Mouse (Mus musculus) limb, embryonic 11.5 days (tissue): ENCODE data around the gene Rsu1. TPM values are rescaled to one million over a fixed set of nuclear protein-coding genes. Genes with fewer than 3 reads are reported as not detected.
A peak's percentile ranks its signal among the peaks of the same experiment; 100 is the strongest.

ENCODE experiments used
- ATAC-seq: fragments of 200-750 bp; cut with Nextera tagmentation; 2 replicates; pipeline ENCODE4 v1.8.0; 2017; ENCODE audit warnings: low read depth; ENCODE audit not compliant: insufficient number of reproducible peaks, low FRiP score, low TSS enrichment
- DNase-seq: peaks from one replicate; pipeline ENCODE4 v3.0.0-alpha.2; 2015; ENCODE audit warnings: low spot score
- H3K27ac ChIP-seq: fragments of 300-500 bp; sonication (generic); replicated peaks from 2 replicates; pipeline ENCODE4 v1.5.1; 2014; ENCODE audit warnings: low read depth, mild to moderate bottlenecking, low read length
- H3K27me3 ChIP-seq: fragments of 300-500 bp; sonication (generic); 2 replicates; pipeline ENCODE4 v1.6.1; 2014; ENCODE audit warnings: mild to moderate bottlenecking, low read length, mixed read lengths; ENCODE audit not compliant: control insufficient read depth, insufficient read depth
- H3K36me3 ChIP-seq: fragments of 300-500 bp; sonication (generic); 2 replicates; pipeline ENCODE4 v1.6.1; 2014; ENCODE audit warnings: mild to moderate bottlenecking, low read length, moderate library complexity, mixed read lengths; ENCODE audit not compliant: control insufficient read depth, insufficient read depth
- H3K4me1 ChIP-seq: fragments of 300-500 bp; sonication (generic); 2 replicates; pipeline ENCODE4 v1.6.1; 2014; ENCODE audit warnings: low read length, mixed read lengths; ENCODE audit not compliant: control insufficient read depth, insufficient read depth
- H3K4me2 ChIP-seq: fragments of 300-500 bp; sonication (generic); 2 replicates; pipeline ENCODE4 v1.6.1; 2014; ENCODE audit warnings: low read depth, mild to moderate bottlenecking, moderate library complexity; ENCODE audit not compliant: severe bottlenecking
- H3K4me3 ChIP-seq: fragments of 300-500 bp; sonication (generic); 2 replicates; pipeline ENCODE4 v1.5.1; 2014; ENCODE audit warnings: low read depth, low read length
- H3K9ac ChIP-seq: fragments of 300-500 bp; sonication (generic); 2 replicates; pipeline ENCODE4 v1.6.1; 2014; ENCODE audit warnings: mild to moderate bottlenecking, low read length
- H3K9me3 ChIP-seq: fragments of 300-500 bp; sonication (generic); 2 replicates; pipeline ENCODE4 v1.6.1; 2016; ENCODE audit warnings: low read length; ENCODE audit not compliant: control insufficient read depth
- WGBS: fragments of 180-500 bp; shearing (Covaris S2); extraction: QIAGEN DNeasy Blood & Tissue Kit; methylation state at CpG from one replicate; pipeline ENCODE4 v1.1.7; 2014; 5-methylcytosine and 5-hydroxymethylcytosine counted together
- polyA plus RNA-seq: library from polyadenylated mRNA; unstranded; fragments of >200 nt; fragmentation: Nextera tagmentation; extraction: Ambion mirVana; gene quantifications from 2 replicates; pipeline ENCODE4 v1.2.1, GENCODE M21; 2014

The Rsu1 gene
- polyA plus RNA-seq, 1 experiment from 2014 or later: 98.8 TPM

DNA sequence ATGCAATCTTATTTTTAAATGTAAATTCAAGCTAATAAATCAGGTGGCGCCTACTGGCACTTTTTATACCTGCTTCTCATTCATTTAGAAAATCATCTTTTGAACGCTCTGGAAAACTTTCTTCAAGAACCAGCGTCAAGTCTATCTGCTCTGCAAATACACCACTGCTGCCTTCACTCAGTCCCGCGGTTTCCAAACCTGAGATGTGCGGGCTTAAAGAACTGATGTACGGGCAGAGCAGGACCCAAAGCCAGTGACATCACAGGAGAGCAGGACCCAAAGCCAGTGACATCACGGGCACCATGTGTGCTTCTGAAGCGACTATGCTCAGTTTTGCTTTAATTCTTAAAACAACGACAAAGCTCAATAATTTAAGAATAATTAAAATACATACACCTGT, 36.4 kb downstream of the Rsu1 start:
- H3K27ac ChIP-seq: no peak overlapping the region
- H3K27me3 ChIP-seq: no peaks in the 10 kb centered on the region
- no peak overlapping the region for H3K4me3 ChIP-seq
- no peak for ATAC-seq
- no peak overlapping the region for H3K4me2 ChIP-seq
- DNase-seq: no peak
- H3K4me1 ChIP-seq: peaks cover 12% of the 10 kb centered on the region
- 88% methylated on average over 10 of the region's 10 CpGs for WGBS
- no peak overlapping the region for H3K9ac ChIP-seq
- H3K9me3 ChIP-seq: no peaks in the 10 kb centered on the region
- no peaks in the 10 kb centered on the region for H3K36me3 ChIP-seq

DNA sequence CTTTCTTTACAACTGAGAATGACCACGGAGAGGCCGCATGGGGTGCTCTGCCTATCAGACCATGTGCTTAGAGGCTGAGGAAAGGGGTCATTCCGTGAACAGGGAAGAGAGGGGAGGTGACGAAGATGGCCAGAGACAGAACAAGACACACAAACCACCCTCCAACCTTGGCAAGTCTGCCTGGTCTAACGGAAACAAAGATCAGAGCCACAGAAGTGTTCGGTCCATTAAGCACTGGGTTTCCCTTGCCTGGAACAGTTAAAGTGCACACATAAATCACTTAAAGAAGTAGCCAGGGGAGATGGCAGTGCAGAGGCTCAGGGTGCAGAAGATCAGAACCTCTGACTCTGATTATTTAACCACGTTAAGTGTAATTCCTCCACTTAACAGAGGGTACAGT, 37.3 kb downstream of the Rsu1 start:
- no peak overlapping the region for H3K27ac ChIP-seq
- no peaks in the 10 kb centered on the region for H3K36me3 ChIP-seq
- ATAC-seq (no peak), DNase-seq (no peak)
- H3K9ac ChIP-seq: no peak overlapping the region
- H3K9me3 ChIP-seq: no peaks in the 10 kb centered on the region
- H3K4me1 ChIP-seq: peaks cover 12% of the 10 kb centered on the region
- WGBS: 10% methylated on average over 7 of the region's 7 CpGs
- H3K4me3 ChIP-seq: no peak overlapping the region
- no peak overlapping the region for H3K4me2 ChIP-seq
- H3K27me3 ChIP-seq: no peaks in the 10 kb centered on the region

- Histone ChIP-seq H3K4me2 (no peak overlapping the region), H3K9ac (no peak overlapping the region), H3K9me3 (no peaks in the 10 kb centered on the region), H3K27ac (no peak overlapping the region), H3K27me3 (no peaks in the 10 kb centered on the region), H3K4me3 (no peak overlapping the region), H3K36me3 (no peaks in the 10 kb centered on the region), H3K4me1 (peaks cover 12% of the 10 kb centered on the region)
- DNase-seq (peak; percentile 50), ATAC-seq (no peak)
- WGBS: 47% methylated on average over 12 of the region's 12 CpGs
Measured at GRCm38 (mm10) chr2:13233254-13233835, 37.9 kb downstream of the Rsu1 start.

DNA sequence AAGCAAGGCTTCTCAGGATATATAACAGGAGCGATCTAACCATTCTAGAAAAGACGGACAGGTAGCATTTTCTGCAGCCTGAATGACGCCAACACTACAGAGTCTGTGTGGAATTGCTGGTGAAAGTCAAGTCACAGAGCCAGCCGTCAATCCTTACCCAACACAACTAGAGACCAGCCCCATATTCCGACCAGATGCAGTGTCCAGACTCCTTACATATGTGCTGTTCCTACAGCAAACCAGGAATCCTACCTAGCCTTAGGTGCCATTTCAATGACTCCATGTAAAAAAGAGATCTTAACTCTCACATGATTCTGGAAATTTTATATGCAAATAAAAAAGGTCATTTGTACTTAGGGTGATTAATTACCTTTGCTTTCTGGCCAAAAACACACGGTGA, 38.9 kb downstream of the Rsu1 start:
- DNase-seq (no peak), ATAC-seq (peak; percentile 54; the same call in 1 of the 2 replicates)
- H3K9me3 ChIP-seq: no peaks in the 10 kb centered on the region
- H3K27ac ChIP-seq: no peak overlapping the region
- H3K4me1 ChIP-seq: peaks cover 12% of the 10 kb centered on the region
- no peak overlapping the region for H3K4me2 ChIP-seq
- no peak overlapping the region for H3K4me3 ChIP-seq
- H3K27me3 ChIP-seq: no peaks in the 10 kb centered on the region
- H3K36me3 ChIP-seq: no peaks in the 10 kb centered on the region
- no peak overlapping the region for H3K9ac ChIP-seq
- 61% methylated on average over 6 of the region's 6 CpGs for WGBS

DNA sequence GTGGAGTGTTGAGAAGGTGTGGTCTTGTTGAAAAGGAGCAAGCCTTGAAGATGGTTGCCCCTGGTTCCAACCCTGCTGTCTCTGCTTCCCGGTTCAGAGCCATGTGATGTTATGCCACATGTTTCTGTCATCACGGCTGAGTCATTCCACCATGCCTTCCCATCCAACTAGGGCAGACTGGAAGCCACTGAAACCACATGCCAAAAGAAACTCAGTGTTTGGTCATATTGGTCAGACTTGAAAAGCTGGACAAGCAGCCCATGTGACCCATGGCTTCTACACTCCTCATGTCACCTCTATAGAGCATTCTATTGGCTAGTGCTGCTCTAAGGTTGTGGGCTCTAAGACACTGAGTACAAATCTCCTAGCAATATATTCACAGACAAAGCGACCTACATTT, 41.5 kb downstream of the Rsu1 start:
- Histone ChIP-seq H3K4me3 (no peak overlapping the region), H3K36me3 (no peaks in the 10 kb centered on the region), H3K4me1 (peaks cover 9% of the 10 kb centered on the region), H3K9ac (no peak overlapping the region), H3K9me3 (no peaks in the 10 kb centered on the region), H3K27me3 (no peaks in the 10 kb centered on the region), H3K27ac (no peak overlapping the region), H3K4me2 (no peak overlapping the region)
- no peak for ATAC-seq
- DNase-seq: no peak
- WGBS: 83% methylated on average over 3 of the region's 3 CpGs

- Histone ChIP-seq H3K4me1 (no peaks in the 10 kb centered on the region), H3K4me3 (no peak overlapping the region), H3K27me3 (no peaks in the 10 kb centered on the region), H3K9ac (no peak overlapping the region), H3K36me3 (no peaks in the 10 kb centered on the region), H3K4me2 (no peak overlapping the region), H3K9me3 (no peaks in the 10 kb centered on the region), H3K27ac (no peak overlapping the region)
- DNase-seq: no peak
- ATAC-seq: no peak
- WGBS: 90% methylated on average over 4 of the region's 4 CpGs
Measured at GRCm38 (mm10) chr2:13226031-13226430, 45.2 kb downstream of the Rsu1 start.

DNA sequence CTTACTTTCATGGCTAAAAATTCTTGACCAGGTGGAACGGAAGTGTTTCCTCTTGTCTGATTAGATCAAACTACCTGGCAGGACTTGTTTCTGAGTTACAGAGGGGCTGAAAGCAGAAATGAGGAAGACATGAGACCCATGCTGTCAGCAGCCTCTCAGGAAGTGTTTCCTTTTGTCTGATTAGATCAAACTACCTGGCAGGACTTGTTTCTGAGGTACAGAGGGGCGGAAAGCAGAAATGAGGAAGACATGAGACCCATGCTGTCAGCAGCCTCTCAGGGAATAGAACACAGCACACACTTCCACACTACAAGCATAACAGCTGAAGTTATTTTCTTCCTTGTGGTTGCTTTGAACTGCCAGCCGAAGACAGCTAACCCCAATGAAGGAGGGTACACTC, 46.7 kb downstream of the Rsu1 start:
- 92% methylated on average over 3 of the region's 3 CpGs for WGBS
- Histone ChIP-seq H3K4me2 (no peak overlapping the region), H3K4me3 (no peak overlapping the region), H3K27ac (no peak overlapping the region), H3K4me1 (no peaks in the 10 kb centered on the region), H3K9me3 (no peaks in the 10 kb centered on the region), H3K27me3 (no peaks in the 10 kb centered on the region), H3K36me3 (no peaks in the 10 kb centered on the region), H3K9ac (no peak overlapping the region)
- DNase-seq: no peak
- ATAC-seq: no peak

DNA sequence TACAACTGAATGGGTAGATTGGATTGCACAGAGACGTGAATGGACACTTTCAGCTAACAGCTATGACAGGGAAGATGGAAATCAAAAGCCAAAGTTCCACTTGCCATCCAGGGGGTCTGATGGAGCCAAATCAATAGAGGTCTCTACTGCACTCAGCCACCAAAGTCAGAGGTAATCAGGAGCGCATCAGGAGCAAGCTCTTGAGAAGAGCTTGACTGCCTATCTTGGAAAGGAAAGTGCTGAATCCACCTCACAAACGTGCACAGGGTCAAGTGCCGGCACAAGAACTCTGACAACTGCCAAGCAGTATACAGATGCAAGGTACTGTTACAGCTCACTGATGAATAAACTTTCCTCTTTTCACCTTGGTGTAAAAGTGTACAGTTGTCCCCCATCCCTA, 47.8 kb downstream of the Rsu1 start:
- Histone ChIP-seq H3K4me1 (no peaks in the 10 kb centered on the region), H3K9me3 (no peaks in the 10 kb centered on the region), H3K4me2 (no peak overlapping the region), H3K27ac (no peak overlapping the region), H3K27me3 (no peaks in the 10 kb centered on the region), H3K4me3 (no peak overlapping the region), H3K9ac (no peak overlapping the region), H3K36me3 (no peaks in the 10 kb centered on the region)
- 88% methylated on average over 4 of the region's 4 CpGs for WGBS
- DNase-seq (no peak), ATAC-seq (no peak)

GRCm38 (mm10) chr2:13220141-13220540, 51.1 kb downstream of the Rsu1 start:
- 78% methylated on average over 2 of the region's 2 CpGs for WGBS
- H3K4me3 ChIP-seq: no peak overlapping the region
- no peaks in the 10 kb centered on the region for H3K36me3 ChIP-seq
- H3K4me1 ChIP-seq: no peaks in the 10 kb centered on the region
- H3K27ac ChIP-seq: no peak overlapping the region
- no peak overlapping the region for H3K4me2 ChIP-seq
- no peaks in the 10 kb centered on the region for H3K27me3 ChIP-seq
- no peaks in the 10 kb centered on the region for H3K9me3 ChIP-seq
- ATAC-seq (no peak), DNase-seq (no peak)
- no peak overlapping the region for H3K9ac ChIP-seq
